Mouse (Mus musculus): ENCODE measurements around the gene Clec2d. TPM values are rescaled to one million over a fixed set of nuclear protein-coding genes. Genes with fewer than 3 reads are reported as not detected.

Clec2d gene
- polyA plus RNA-seq, 1 experiment from 2014 or later = 0.97 TPM

DNA sequence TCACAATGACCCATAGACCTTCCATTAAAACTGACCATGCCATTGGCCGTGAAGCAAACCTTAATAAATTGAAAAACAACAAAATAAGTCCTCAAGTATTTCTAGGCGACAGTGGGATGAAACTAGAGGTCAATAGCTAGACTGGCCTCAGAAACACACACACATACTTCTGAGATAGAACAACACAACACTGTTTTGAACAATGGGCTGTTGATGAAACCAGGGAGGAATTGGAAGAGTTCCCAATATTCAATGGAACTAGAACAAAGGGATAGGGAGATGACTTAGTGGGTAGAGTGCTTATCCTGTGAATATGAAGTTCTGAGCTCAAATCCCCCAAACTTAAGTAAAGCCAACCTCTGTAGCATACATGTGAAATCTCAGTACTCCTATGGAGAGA is 34.6 kb downstream of the Clec2d start:
- Histone ChIP-seq H3K27me3 (replicated peaks; ENCODE audit: control insufficient read depth, insufficient read depth, low read length) (no peaks in the 10 kb centered on the region), H3K4me1 (ENCODE audit: control insufficient read depth, insufficient read depth, low read length) (no peaks in the 10 kb centered on the region), H3K9ac (ENCODE audit: low read depth, low read length) (no peak overlapping the region), H3K4me3 (ENCODE audit: low read depth, low read length) (no peak overlapping the region), H3K36me3 (ENCODE audit: control insufficient read depth, insufficient read depth, low read length) (no peaks in the 10 kb centered on the region), H3K4me2 (ENCODE audit: low read depth, low read length) (no peak overlapping the region), H3K9me3 (ENCODE audit: control insufficient read depth, low read length) (no peaks in the 10 kb centered on the region), H3K27ac (replicated peaks; ENCODE audit: low read depth, low read length) (no peak overlapping the region)
- DNase-seq (ENCODE audit: low spot score) = no peak
- whole genome bisulfite sequencing = 76% methylated on average over 2 of the region's 2 CpGs
- no peak for ATAC-seq (ENCODE audit: low read depth)

DNA sequence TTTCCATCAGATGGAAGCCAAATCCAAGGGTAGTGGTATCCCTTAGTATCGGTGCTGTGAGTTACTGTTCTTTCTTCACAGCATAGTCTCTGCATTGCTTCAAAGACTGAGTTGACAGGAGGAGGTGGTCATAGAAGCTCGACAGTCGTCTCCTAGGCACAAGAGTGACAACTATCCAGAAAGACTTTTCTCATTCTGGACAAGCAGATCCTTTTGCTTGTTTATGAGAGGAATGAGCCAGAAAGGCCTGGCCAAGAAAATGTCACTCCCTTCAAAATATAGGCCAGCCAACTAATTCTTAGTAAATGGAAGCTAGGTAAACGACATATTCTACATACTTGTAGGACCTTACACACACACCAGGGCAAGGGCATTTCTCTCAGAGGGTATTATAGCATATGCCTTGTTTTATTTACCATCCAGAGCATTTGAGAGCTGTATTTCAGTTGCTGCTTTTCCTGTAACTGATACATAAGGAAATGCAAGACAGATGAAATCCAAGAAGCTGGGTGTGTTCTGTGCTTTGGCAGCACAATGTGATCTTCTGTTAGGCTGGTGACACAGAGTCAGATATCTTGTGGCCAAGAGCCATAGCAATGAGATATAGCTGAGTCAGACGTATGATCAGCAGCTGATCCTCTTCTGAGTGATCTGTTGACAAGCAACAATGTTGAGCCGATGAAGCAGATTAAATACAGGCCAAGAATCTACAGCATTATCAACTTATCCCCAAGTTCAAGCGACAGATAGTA is 35.6 kb downstream of the Clec2d start:
- Histone ChIP-seq H3K27me3 (replicated peaks; ENCODE audit: control insufficient read depth, insufficient read depth, low read length) (no peaks in the 10 kb centered on the region), H3K4me3 (ENCODE audit: low read depth, low read length) (no peak overlapping the region), H3K9ac (ENCODE audit: low read depth, low read length) (no peak overlapping the region), H3K9me3 (ENCODE audit: control insufficient read depth, low read length) (no peaks in the 10 kb centered on the region), H3K4me2 (ENCODE audit: low read depth, low read length) (no peak overlapping the region), H3K4me1 (ENCODE audit: control insufficient read depth, insufficient read depth, low read length) (no peaks in the 10 kb centered on the region), H3K36me3 (ENCODE audit: control insufficient read depth, insufficient read depth, low read length) (no peaks in the 10 kb centered on the region), H3K27ac (replicated peaks; ENCODE audit: low read depth, low read length) (no peak overlapping the region)
- 64% methylated on average over 7 of the region's 7 CpGs for WGBS
- peak; percentile 67 for ATAC-seq (ENCODE audit: low read depth)
- peak; percentile 74 for DNase-seq (ENCODE audit: low spot score)

GRCm38 (mm10) chr6:129216721-129217230 is 36.4 kb downstream of the Clec2d start:
- no peak for ATAC-seq (ENCODE audit: low read depth)
- Histone ChIP-seq H3K9ac (ENCODE audit: low read depth, low read length) (no peak overlapping the region), H3K27ac (replicated peaks; ENCODE audit: low read depth, low read length) (no peak overlapping the region), H3K4me2 (ENCODE audit: low read depth, low read length) (no peak overlapping the region), H3K9me3 (ENCODE audit: control insufficient read depth, low read length) (no peaks in the 10 kb centered on the region), H3K36me3 (ENCODE audit: control insufficient read depth, insufficient read depth, low read length) (no peaks in the 10 kb centered on the region), H3K4me3 (ENCODE audit: low read depth, low read length) (no peak overlapping the region), H3K27me3 (replicated peaks; ENCODE audit: control insufficient read depth, insufficient read depth, low read length) (no peaks in the 10 kb centered on the region), H3K4me1 (ENCODE audit: control insufficient read depth, insufficient read depth, low read length) (no peaks in the 10 kb centered on the region)
- WGBS = 82% methylated on average over 3 of the region's 3 CpGs
- no peak for DNase-seq (ENCODE audit: low spot score)

DNA sequence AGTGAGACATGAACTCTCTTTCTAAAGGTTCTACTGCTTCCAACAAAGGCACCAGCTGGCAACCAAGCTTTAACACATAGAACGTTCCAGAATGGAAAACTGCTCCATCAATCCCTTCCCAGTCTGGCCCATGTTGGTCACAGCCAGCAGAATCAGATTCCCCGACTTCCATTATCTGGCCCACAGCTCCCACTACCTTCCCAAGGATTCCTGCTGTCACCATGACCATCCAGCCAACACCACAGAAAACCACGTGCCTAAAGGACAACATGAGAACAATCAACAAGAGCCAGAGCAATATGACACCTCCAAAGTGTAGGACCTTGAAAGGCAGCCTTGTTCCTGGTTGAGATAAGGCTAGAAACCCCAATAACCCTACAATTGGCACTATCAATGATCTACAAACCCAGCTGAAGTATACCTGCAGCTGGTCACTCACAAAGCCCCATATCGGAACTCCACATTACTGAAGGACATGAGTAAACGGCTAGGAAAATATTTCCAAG is 37.8 kb downstream of the Clec2d start:
- DNase-seq (ENCODE audit: low spot score) (no peak), ATAC-seq (ENCODE audit: low read depth) (no peak)
- H3K9ac ChIP-seq (ENCODE audit: low read depth, low read length) = no peak overlapping the region
- no peak overlapping the region for H3K4me3 ChIP-seq (ENCODE audit: low read depth, low read length)
- WGBS = 79% methylated on average over 5 of the region's 5 CpGs
- no peak overlapping the region for H3K4me2 ChIP-seq (ENCODE audit: low read depth, low read length)
- H3K27ac ChIP-seq (replicated peaks; ENCODE audit: low read depth, low read length) = no peak overlapping the region
- H3K36me3 ChIP-seq (ENCODE audit: control insufficient read depth, insufficient read depth, low read length) = no peaks in the 10 kb centered on the region
- H3K27me3 ChIP-seq (replicated peaks; ENCODE audit: control insufficient read depth, insufficient read depth, low read length) = no peaks in the 10 kb centered on the region
- H3K9me3 ChIP-seq (ENCODE audit: control insufficient read depth, low read length) = no peaks in the 10 kb centered on the region
- H3K4me1 ChIP-seq (ENCODE audit: control insufficient read depth, insufficient read depth, low read length) = no peaks in the 10 kb centered on the region

GRCm38 (mm10) chr6:129219897-129220517 is 39.6 kb downstream of the Clec2d start:
- no peak overlapping the region for H3K27ac ChIP-seq (replicated peaks; ENCODE audit: low read depth, low read length)
- WGBS = 81% methylated on average over 3 of the region's 3 CpGs
- H3K4me1 ChIP-seq (ENCODE audit: control insufficient read depth, insufficient read depth, low read length) = no peaks in the 10 kb centered on the region
- no peak overlapping the region for H3K9ac ChIP-seq (ENCODE audit: low read depth, low read length)
- H3K9me3 ChIP-seq (ENCODE audit: control insufficient read depth, low read length) = no peaks in the 10 kb centered on the region
- H3K27me3 ChIP-seq (replicated peaks; ENCODE audit: control insufficient read depth, insufficient read depth, low read length) = no peaks in the 10 kb centered on the region
- ATAC-seq (ENCODE audit: low read depth) = no peak
- H3K4me3 ChIP-seq (ENCODE audit: low read depth, low read length) = no peak overlapping the region
- no peak overlapping the region for H3K4me2 ChIP-seq (ENCODE audit: low read depth, low read length)
- H3K36me3 ChIP-seq (ENCODE audit: control insufficient read depth, insufficient read depth, low read length) = no peaks in the 10 kb centered on the region
- DNase-seq (ENCODE audit: low spot score) = no peak

- Histone ChIP-seq H3K4me1 (ENCODE audit: control insufficient read depth, insufficient read depth, low read length) (no peaks in the 10 kb centered on the region), H3K36me3 (ENCODE audit: control insufficient read depth, insufficient read depth, low read length) (no peaks in the 10 kb centered on the region), H3K9me3 (ENCODE audit: control insufficient read depth, low read length) (no peaks in the 10 kb centered on the region), H3K4me2 (ENCODE audit: low read depth, low read length) (no peak overlapping the region), H3K4me3 (ENCODE audit: low read depth, low read length) (no peak overlapping the region), H3K9ac (ENCODE audit: low read depth, low read length) (no peak overlapping the region), H3K27me3 (replicated peaks; ENCODE audit: control insufficient read depth, insufficient read depth, low read length) (no peaks in the 10 kb centered on the region), H3K27ac (replicated peaks; ENCODE audit: low read depth, low read length) (no peak overlapping the region)
- ATAC-seq (ENCODE audit: low read depth) (no peak), DNase-seq (ENCODE audit: low spot score) (no peak)
- WGBS = 94% methylated on average over 1 of the region's 1 CpGs
These were observed 40.6 kb downstream of the Clec2d start for GRCm38 (mm10) chr6:129221053-129221452.

DNA sequence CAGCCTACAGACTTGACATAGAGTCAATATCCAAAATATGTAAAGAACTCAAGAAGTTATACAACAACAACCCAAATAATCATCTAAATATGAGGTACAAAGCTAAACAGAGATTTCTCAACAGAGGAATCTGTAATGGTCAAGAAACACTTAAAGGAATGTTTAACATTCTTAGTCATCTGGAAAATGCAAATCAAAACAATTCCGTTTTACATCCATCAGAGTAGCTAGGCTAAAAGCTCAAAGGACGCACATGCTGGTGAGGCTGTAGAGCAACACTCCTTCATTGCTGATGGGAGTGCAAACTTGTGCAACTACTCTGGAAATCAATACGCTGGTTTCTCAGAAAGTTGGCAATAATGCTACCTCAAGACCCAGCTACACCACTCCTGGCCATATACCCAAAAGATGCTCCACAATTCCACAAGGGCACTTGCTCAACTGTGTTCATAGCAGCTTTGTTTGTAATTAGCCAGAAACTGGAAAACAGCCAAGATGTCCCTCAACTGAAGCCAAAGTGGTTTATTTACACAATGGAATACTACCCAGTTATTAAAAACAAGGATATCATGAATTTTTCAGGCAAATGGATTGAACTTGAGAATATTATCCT is 41.9 kb downstream of the Clec2d start:
- no peak overlapping the region for H3K9ac ChIP-seq (ENCODE audit: low read depth, low read length)
- H3K4me2 ChIP-seq (ENCODE audit: low read depth, low read length) = no peak overlapping the region
- no peaks in the 10 kb centered on the region for H3K4me1 ChIP-seq (ENCODE audit: control insufficient read depth, insufficient read depth, low read length)
- H3K27me3 ChIP-seq (replicated peaks; ENCODE audit: control insufficient read depth, insufficient read depth, low read length) = no peaks in the 10 kb centered on the region
- H3K4me3 ChIP-seq (ENCODE audit: low read depth, low read length) = no peak overlapping the region
- no peak for DNase-seq (ENCODE audit: low spot score)
- no peak overlapping the region for H3K27ac ChIP-seq (replicated peaks; ENCODE audit: low read depth, low read length)
- ATAC-seq (ENCODE audit: low read depth) = no peak
- no peaks in the 10 kb centered on the region for H3K9me3 ChIP-seq (ENCODE audit: control insufficient read depth, low read length)
- 78% methylated on average over 3 of the region's 3 CpGs for WGBS
- H3K36me3 ChIP-seq (ENCODE audit: control insufficient read depth, insufficient read depth, low read length) = no peaks in the 10 kb centered on the region

- no peak for DNase-seq (ENCODE audit: low spot score)
- Histone ChIP-seq H3K27ac (replicated peaks; ENCODE audit: low read depth, low read length) (no peak overlapping the region), H3K27me3 (replicated peaks; ENCODE audit: control insufficient read depth, insufficient read depth, low read length) (no peaks in the 10 kb centered on the region), H3K4me1 (ENCODE audit: control insufficient read depth, insufficient read depth, low read length) (no peaks in the 10 kb centered on the region), H3K4me2 (ENCODE audit: low read depth, low read length) (no peak overlapping the region), H3K4me3 (ENCODE audit: low read depth, low read length) (no peak overlapping the region), H3K36me3 (ENCODE audit: control insufficient read depth, insufficient read depth, low read length) (no peaks in the 10 kb centered on the region), H3K9ac (ENCODE audit: low read depth, low read length) (no peak overlapping the region), H3K9me3 (ENCODE audit: control insufficient read depth, low read length) (no peaks in the 10 kb centered on the region)
- WGBS = 63% methylated on average over 2 of the region's 2 CpGs
- no peak for ATAC-seq (ENCODE audit: low read depth)
These were observed 43.2 kb downstream of the Clec2d start for GRCm38 (mm10) chr6:129223611-129224010.
